Mouse (Mus musculus) heart, adult 2 months (tissue): Measurements from ENCODE around the gene Calm4.

Experiments used
- CTCF ChIP-seq: fragments of 200-600 bp; IDR thresholded peaks from 2 replicates; pipeline ENCODE4 v1.8.1; 2022; ENCODE audit warnings: antibody characterized with exemption, mild to moderate bottlenecking, moderate library complexity
- EP300 ChIP-seq: fragments of 200-500 bp; IDR thresholded peaks from 2 replicates; pipeline ENCODE4 v1.6.1; 2011; ENCODE audit warnings: low read depth, low read length, control low read depth; ENCODE audit not compliant: insufficient read depth
- POLR2A ChIP-seq: fragments of 200-500 bp; IDR thresholded peaks from 2 replicates; pipeline ENCODE4 v1.6.1; 2011; ENCODE audit warnings: mild to moderate bottlenecking, low read depth, low read length, control low read depth; ENCODE audit not compliant: insufficient read depth

- no peak for TF ChIP-seq EP300
- TF ChIP-seq CTCF = no peak
- TF ChIP-seq POLR2A = no peak
These were observed 11.8 kb upstream of the Calm4 start for GRCm38 (mm10) chr13:3825726-3826125.
